Mouse (Mus musculus) bone marrow, adult 2 months (tissue): ENCODE results near the gene Rab11b. TPM values are rescaled to one million over a fixed set of nuclear protein-coding genes. Genes with fewer than 3 reads are reported as not detected.

ENCODE experiments used
- H3K27ac ChIP-seq: fragments of 200-500 bp; 2 replicates; pipeline ENCODE4 v1.5.1; 2012; ENCODE audit warnings: low read depth, mild to moderate bottlenecking, control low read depth, inconsistent platforms, low read length; ENCODE audit not compliant: control insufficient read depth, poor library complexity, insufficient read depth
- H3K4me1 ChIP-seq: fragments of 200-500 bp; 2 replicates; pipeline ENCODE4 v1.6.1; 2011; ENCODE audit warnings: low read length; ENCODE audit not compliant: control insufficient read depth, insufficient read depth
- H3K4me3 ChIP-seq: fragments of 200-500 bp; replicated peaks from 2 replicates; pipeline ENCODE3; 2011; ENCODE audit warnings: mild to moderate bottlenecking, low read depth, low read length, control low read depth; ENCODE audit not compliant: control insufficient read depth
- CTCF ChIP-seq: fragments of 200-500 bp; IDR thresholded peaks from 2 replicates; pipeline ENCODE4 v1.5.1; 2011; ENCODE audit warnings: low read length, control low read depth; ENCODE audit not compliant: control insufficient read depth, insufficient read depth
- POLR2A ChIP-seq: fragments of 200-500 bp; IDR thresholded peaks from 2 replicates; pipeline ENCODE4 v1.6.1; 2011; ENCODE audit warnings: low read depth, mild to moderate bottlenecking, control low read depth, low read length, borderline replicate concordance; ENCODE audit not compliant: control insufficient read depth
- WGBS: fragments of 180-500 bp; shearing (Covaris S2); methylation state at CpG from one replicate; pipeline ENCODE4 v1.1.7; 2018; 5-methylcytosine and 5-hydroxymethylcytosine counted together
- polyA plus RNA-seq: library from polyadenylated mRNA; stranded (reverse); fragments of >200 nt; gene quantifications from 2 replicates; pipeline ENCODE4 v1.2.4, GENCODE M21; 2011; ENCODE audit warnings: low replicate concordance; ENCODE audit not compliant: missing spikeins, insufficient read depth, insufficient read length

The Rab11b gene
- polyA plus RNA-seq, 1 experiment: 45.8 TPM

DNA sequence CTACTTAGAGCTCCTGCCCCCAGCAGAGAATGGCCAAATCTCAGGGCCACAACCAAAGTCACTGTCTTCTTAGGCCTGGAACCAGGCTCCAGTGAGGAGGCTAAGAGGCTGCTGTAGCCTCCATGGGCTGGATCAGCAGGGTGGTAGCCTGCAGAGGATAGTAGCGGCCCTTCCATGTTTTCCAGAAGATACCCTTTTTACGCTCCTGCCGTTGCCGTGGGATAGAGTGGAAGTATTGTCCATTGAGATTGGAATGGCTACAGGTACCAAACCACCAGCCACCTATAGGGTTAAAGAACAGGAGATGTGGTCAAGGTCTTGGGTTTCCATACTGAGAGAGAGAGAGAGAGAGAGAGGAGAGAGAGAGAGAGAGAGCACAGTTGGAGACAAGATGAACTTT is 15.0 kb upstream of the Rab11b start:
- no peak for TF ChIP-seq CTCF
- TF ChIP-seq POLR2A: no peak
- Histone ChIP-seq H3K4me1 (peaks cover 2% of the 10 kb centered on the region), H3K4me3 (no peak overlapping the region), H3K27ac (no peak overlapping the region)
- 91% methylated on average over 4 of the region's 4 CpGs for WGBS

DNA sequence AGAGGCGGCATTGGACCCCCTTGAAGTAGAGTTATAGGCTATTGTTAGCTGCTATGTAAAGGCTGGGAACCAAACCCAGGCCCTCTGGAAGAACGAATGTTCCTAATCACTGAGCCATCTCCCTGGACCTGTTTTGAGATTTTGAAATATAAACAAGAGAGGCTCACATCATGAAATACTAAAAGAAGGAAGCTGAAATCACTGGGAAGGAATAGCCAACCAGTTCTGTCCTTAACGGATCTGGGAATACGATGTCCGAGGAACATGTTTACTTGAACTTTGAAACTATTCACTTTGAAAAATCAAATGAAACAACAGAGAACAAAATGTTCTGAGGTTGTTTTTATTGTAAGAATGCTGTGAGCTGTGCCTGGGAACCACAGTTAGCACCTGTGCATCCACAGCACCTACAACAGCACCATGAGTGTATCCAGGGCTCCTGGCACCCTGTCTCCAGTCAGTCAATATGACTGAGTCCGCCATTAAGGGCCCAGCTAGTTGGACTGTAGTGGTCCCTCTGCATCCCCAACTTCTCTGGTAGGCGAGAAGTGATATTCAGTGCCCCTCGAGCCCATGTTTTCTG is 14.3 kb upstream of the Rab11b start:
- H3K27ac ChIP-seq: no peak overlapping the region
- WGBS: 84% methylated on average over 8 of the region's 8 CpGs
- TF ChIP-seq CTCF (no peak), POLR2A (no peak)

DNA sequence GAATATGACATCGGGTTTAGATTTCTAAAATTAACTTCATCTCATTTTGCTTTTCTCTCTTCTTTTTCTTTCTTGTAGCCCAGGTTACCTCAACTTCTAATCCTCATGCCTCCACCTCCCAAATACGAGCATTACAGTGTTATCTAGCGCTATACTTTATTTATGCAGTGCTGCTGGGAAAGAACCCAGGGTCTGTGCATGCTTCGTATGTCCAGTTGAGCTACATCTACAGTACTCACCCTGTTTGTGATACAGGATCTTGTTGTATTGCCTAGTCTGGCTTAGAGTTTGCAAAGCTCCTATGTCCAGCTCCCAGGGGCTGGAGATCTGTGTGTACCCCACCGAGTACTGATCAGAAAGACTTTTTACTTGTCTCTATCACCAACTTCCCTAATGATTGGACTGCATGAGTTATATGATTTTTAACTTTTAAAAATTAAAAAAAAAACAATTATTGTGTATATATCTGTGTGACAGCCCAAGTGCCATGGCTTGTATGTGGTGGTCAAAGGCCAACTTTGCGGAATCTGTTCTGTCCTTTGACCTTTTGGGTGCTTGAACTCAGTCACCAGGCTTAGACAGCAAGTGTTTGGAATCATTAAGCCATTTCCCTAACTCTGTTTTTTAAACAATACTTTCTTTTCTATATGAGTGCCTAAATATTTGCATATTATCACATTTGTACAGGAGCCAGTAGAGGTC is 13.7 kb upstream of the Rab11b start:
- no peak overlapping the region for H3K27ac ChIP-seq
- WGBS: 87% methylated on average over 6 of the region's 6 CpGs
- H3K4me1 ChIP-seq: peaks cover 1% of the 10 kb centered on the region; the same call in 1 of the 2 replicates
- TF ChIP-seq CTCF: no peak
- TF ChIP-seq POLR2A: no peak
- no peak overlapping the region for H3K4me3 ChIP-seq

More for the DNA sequence above, 14.3 kb upstream of the Rab11b start:
- H3K4me1 ChIP-seq: peaks cover 1% of the 10 kb centered on the region; the same call in 1 of the 2 replicates
- H3K4me3 ChIP-seq: no peak overlapping the region

DNA sequence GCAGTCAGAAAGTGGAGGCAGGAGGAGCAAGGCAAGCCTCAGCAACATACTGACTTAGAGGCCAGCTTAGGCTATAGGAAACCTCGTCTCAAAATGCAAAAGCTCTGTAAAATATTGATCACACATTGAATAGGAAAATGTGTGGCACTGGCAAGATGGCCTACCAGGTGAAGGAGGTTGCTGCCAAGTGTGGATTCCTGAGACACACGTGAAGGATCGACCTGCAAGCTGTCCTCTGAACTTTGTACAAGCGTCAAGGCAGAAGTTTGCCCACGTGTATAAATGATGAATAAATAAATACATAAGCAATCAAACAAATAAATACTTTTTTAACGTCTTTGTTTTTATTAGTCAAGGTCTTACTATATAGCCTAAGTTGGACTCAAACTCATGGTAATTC is 13.1 kb upstream of the Rab11b start:
- no peak overlapping the region for H3K4me3 ChIP-seq
- 85% methylated on average over 6 of the region's 6 CpGs for WGBS
- TF ChIP-seq POLR2A (no peak), CTCF (no peak)
- H3K27ac ChIP-seq: no peak overlapping the region
- peaks cover 1% of the 10 kb centered on the region; the same call in 1 of the 2 replicates for H3K4me1 ChIP-seq

DNA sequence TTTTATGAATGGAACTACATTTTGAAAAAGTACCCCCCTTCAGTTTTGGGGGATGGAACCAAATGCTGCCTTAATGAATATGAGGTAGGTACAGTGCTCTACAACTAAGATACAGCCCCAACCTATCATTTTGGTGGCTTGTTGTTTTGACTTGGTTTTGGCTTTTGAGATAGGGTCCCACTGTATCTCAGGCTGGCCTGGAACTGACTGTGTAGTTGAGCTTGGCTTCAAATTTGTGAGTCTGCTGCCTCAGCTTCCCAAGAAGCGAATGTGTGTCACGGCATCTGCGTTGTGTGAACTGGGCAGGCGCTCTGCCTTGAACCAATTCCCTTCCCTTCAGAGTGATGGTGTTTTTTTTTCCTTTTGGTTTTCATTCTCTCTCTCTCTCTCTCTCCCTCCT is 11.3 kb upstream of the Rab11b start:
- H3K4me1 ChIP-seq: peaks cover 1% of the 10 kb centered on the region; the same call in 1 of the 2 replicates
- H3K27ac ChIP-seq: no peak overlapping the region
- H3K4me3 ChIP-seq: no peak overlapping the region
- 86% methylated on average over 4 of the region's 4 CpGs for WGBS
- TF ChIP-seq CTCF: no peak
- no peak for TF ChIP-seq POLR2A

DNA sequence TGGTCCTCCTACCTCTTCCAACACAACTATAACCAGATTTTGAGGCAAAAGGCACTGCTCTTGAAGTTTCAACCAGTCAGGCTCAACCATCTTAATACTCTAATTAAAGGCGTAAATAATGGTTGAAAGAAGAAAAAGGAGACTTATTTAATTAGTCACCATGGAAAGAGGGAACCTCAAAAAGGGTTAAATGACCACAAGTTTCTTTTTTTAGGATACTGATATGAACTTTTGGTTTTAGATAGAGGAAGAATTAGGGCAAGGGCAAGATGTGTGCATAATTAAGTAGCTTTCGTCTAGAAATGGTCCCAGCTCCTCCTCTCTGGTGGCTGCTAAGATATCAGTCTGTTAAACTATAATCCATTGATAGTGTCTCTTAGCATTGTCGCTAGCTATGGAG is 6.1 kb upstream of the Rab11b start:
- Histone ChIP-seq H3K27ac (no peak overlapping the region), H3K4me3 (no peak overlapping the region), H3K4me1 (no peaks in the 10 kb centered on the region)
- TF ChIP-seq POLR2A (no peak), CTCF (no peak)
- WGBS: 45% methylated on average over 3 of the region's 3 CpGs

DNA sequence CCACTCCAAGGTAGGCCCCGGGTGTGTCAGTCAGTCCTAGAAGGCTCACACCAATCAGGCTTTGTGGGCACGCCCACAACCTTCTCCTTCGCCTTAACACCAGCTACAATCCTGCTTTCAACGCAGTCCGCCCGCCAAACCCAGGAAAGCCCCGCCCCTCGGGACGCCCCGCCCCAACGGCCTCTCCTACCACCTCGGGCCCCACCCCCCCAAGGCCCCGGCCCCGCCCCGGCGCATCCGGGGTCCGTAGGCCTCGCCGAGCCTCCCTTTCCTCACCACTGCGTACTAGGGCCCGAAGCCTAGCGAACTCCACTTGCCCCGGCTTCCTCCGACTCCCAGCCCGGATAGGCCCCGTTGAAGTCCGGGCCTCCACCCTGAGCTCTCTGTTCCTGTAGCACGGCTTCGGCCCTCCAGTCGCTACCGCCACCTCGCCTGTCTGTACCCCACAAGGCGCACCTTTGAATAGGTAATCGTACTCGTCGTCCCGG is 519 bp downstream of the Rab11b start:
- WGBS: under 1% methylated on average over 38 of the region's 38 CpGs
- Histone ChIP-seq H3K4me1 (peaks cover 1% of the 10 kb centered on the region; the same call in 1 of the 2 replicates), H3K4me3 (peak overlapping the region; percentile 74), H3K27ac (peak overlapping the region; percentile 99)
- TF ChIP-seq CTCF (no peak), POLR2A (0 out of 2 replicates have a peak, but pooled peaks have one; percentile 65)

DNA sequence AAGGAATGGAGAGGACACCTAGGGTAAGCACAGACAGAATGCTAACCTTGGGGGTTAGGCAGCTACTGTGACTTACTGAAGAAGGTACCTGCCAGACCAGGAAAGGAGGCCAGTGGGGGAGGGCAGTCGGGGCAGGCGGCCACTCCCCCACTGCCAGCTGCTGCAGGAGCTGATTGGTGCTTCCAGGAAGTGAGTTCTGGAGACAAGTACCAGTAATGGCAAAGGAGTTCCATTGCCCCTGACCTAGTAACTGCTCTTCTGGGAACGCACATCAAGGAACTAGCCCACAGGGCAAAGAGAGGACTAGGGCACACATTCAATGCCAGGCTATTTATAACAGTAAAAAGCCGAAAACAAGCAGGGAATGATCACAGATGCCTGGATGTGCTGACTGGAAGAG is 3.1 kb downstream of the Rab11b start:
- Histone ChIP-seq H3K4me1 (peaks cover 1% of the 10 kb centered on the region; the same call in 1 of the 2 replicates), H3K4me3 (no peak overlapping the region), H3K27ac (no peak overlapping the region)
- WGBS: 61% methylated on average over 4 of the region's 4 CpGs
- TF ChIP-seq POLR2A (no peak), CTCF (no peak)
